Mouse (Mus musculus) midbrain, embryonic 14.5 days (tissue): ENCODE measurements around the gene Cela1. TPM values are rescaled to one million over a fixed set of nuclear protein-coding genes. Genes with fewer than 3 reads are reported as not detected.

Experiments used
- ATAC-seq: fragments of 200-750 bp; cut with Nextera tagmentation; 2 replicates; pipeline ENCODE4 v1.8.0; 2017; ENCODE audit warnings: moderate number of reproducible peaks, moderate library complexity; ENCODE audit not compliant: low FRiP score, low TSS enrichment
- DNase-seq: peaks from one replicate; pipeline ENCODE4 v3.0.0-alpha.2; 2015
- H3K27ac ChIP-seq: fragments of 300-500 bp; sonication (generic); replicated peaks from 2 replicates; pipeline ENCODE4 v1.5.1; 2014; ENCODE audit warnings: mild to moderate bottlenecking, low read depth, low read length, moderate library complexity
- H3K27me3 ChIP-seq: fragments of 300-500 bp; sonication (generic); 2 replicates; pipeline ENCODE4 v1.6.1; 2014; ENCODE audit warnings: low read length, control low read depth, mixed read lengths; ENCODE audit not compliant: control insufficient read depth, insufficient read depth
- H3K36me3 ChIP-seq: fragments of 300-500 bp; sonication (generic); 2 replicates; pipeline ENCODE4 v1.6.1; 2014; ENCODE audit warnings: low read length, control low read depth; ENCODE audit not compliant: control insufficient read depth, insufficient read depth
- H3K4me1 ChIP-seq: fragments of 300-500 bp; sonication (generic); 2 replicates; pipeline ENCODE4 v1.6.1; 2014; ENCODE audit warnings: mild to moderate bottlenecking, antibody characterized with exemption, low read length, control low read depth; ENCODE audit not compliant: control insufficient read depth, insufficient read depth
- H3K4me2 ChIP-seq: fragments of 300-500 bp; sonication (generic); 2 replicates; pipeline ENCODE4 v1.6.1; 2014; ENCODE audit warnings: mild to moderate bottlenecking, low read length, moderate library complexity
- H3K4me3 ChIP-seq: fragments of 300-500 bp; sonication (generic); replicated peaks from 2 replicates; pipeline ENCODE4 v1.5.1; 2014; ENCODE audit warnings: low read depth, low read length
- H3K9ac ChIP-seq: fragments of 300-500 bp; sonication (generic); replicated peaks from 2 replicates; pipeline ENCODE4 v1.6.1; 2014; ENCODE audit warnings: mild to moderate bottlenecking, low read length, moderate library complexity
- H3K9me3 ChIP-seq: fragments of 300-500 bp; sonication (generic); 2 replicates; pipeline ENCODE4 v1.6.1; 2016; ENCODE audit warnings: low read length, control low read depth, mixed read lengths; ENCODE audit not compliant: control insufficient read depth
- WGBS: fragments of 180-500 bp; shearing (Covaris S2); extraction: QIAGEN DNeasy Blood & Tissue Kit; methylation state at CpG from one replicate; pipeline ENCODE4 v1.1.7; 2014; 5-methylcytosine and 5-hydroxymethylcytosine counted together
- polyA plus RNA-seq: library from polyadenylated mRNA; unstranded; fragments of >200 nt; fragmentation: Nextera tagmentation; extraction: Ambion mirVana; gene quantifications from 2 replicates; pipeline ENCODE4 v1.2.1, GENCODE M21; 2014

Gene Cela1
- polyA plus RNA-seq, 1 experiment from 2014 or later: 0.74 TPM

DNA sequence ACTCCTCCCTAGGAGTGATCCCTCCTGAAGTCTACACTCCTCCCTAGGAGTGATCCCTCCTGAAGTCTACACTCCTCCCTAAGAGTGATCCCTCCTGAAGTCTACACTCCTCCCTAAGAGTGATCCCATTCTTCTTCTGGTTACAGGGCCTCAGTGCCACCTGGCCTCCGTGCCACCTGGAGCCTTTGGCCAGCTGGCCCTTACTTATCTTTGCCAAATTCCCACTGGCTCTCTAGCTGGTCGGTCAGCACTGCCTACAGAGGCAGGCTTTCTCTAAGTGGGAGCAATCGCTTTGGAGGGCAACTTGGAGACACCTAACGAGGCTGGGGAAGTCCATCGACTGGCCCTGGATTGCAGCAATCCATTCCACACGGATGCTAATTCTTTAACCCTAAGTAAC lies 41.6 kb downstream of the Cela1 start:
- H3K4me1 ChIP-seq: no peaks in the 10 kb centered on the region
- no peak overlapping the region for H3K4me2 ChIP-seq
- H3K4me3 ChIP-seq: no peak overlapping the region
- H3K36me3 ChIP-seq: no peaks in the 10 kb centered on the region
- no peak overlapping the region for H3K27ac ChIP-seq
- ATAC-seq (no peak), DNase-seq (no peak)
- no peaks in the 10 kb centered on the region for H3K27me3 ChIP-seq
- 87% methylated on average over 6 of the region's 6 CpGs for WGBS
- H3K9ac ChIP-seq: no peak overlapping the region
- H3K9me3 ChIP-seq: no peaks in the 10 kb centered on the region

- Histone ChIP-seq H3K27ac (no peak overlapping the region), H3K4me3 (no peak overlapping the region), H3K9ac (no peak overlapping the region), H3K4me2 (no peak overlapping the region), H3K36me3 (no peaks in the 10 kb centered on the region), H3K4me1 (no peaks in the 10 kb centered on the region), H3K27me3 (peaks cover 13% of the 10 kb centered on the region), H3K9me3 (no peaks in the 10 kb centered on the region)
- WGBS: 94% methylated on average over 7 of the region's 7 CpGs
- DNase-seq (no peak), ATAC-seq (no peak)
Measured at GRCm38 (mm10) chr15:100642451-100642850, 45.3 kb downstream of the Cela1 start.

DNA sequence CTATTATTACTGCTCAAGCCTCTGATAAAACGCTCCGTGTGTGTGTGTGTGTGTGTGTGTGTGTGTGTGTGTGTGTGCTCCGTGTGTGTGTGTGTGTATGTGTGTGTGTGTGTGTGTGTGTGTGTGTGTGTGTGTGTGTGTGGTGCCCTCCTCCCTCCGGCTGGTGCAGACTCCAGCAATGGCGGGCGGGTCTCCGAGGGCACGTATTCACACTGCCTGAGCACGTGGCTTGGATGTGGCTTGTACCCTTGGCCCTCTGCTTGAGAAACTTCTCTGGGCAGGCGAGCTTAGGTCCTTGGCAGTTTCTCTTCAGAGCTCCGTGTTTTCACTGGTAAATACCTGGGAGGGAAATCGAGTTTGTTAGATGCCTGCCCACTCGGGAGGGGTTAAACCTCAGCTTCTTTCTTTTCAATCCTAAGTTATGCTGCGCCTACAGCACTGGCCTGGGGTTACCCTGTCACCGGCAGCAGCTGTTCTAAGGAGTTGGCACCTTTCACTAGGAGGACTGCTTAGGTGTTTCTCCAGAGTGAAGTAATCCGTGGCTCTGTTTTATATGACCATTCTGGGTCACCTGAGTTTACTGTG lies 46.4 kb downstream of the Cela1 start:
- Histone ChIP-seq H3K27me3 (peaks cover 25% of the 10 kb centered on the region), H3K4me3 (no peak overlapping the region), H3K9me3 (no peaks in the 10 kb centered on the region), H3K27ac (no peak overlapping the region), H3K9ac (no peak overlapping the region), H3K4me2 (no peak overlapping the region), H3K36me3 (no peaks in the 10 kb centered on the region), H3K4me1 (peaks cover 9% of the 10 kb centered on the region; the same call in 1 of the 2 replicates)
- DNase-seq (no peak), ATAC-seq (no peak)
- WGBS: 72% methylated on average over 16 of the region's 16 CpGs

GRCm38 (mm10) chr15:100639972-100640750 lies 47.6 kb downstream of the Cela1 start:
- no peak overlapping the region for H3K27ac ChIP-seq
- ATAC-seq (no peak), DNase-seq (no peak)
- WGBS: 75% methylated on average over 16 of the region's 16 CpGs
- no peak overlapping the region for H3K4me2 ChIP-seq
- H3K4me3 ChIP-seq: no peak overlapping the region
- peaks cover 36% of the 10 kb centered on the region for H3K27me3 ChIP-seq
- H3K9me3 ChIP-seq: no peaks in the 10 kb centered on the region
- no peaks in the 10 kb centered on the region for H3K36me3 ChIP-seq
- no peak overlapping the region for H3K9ac ChIP-seq
- peaks cover 12% of the 10 kb centered on the region; the same call in 1 of the 2 replicates for H3K4me1 ChIP-seq

DNA sequence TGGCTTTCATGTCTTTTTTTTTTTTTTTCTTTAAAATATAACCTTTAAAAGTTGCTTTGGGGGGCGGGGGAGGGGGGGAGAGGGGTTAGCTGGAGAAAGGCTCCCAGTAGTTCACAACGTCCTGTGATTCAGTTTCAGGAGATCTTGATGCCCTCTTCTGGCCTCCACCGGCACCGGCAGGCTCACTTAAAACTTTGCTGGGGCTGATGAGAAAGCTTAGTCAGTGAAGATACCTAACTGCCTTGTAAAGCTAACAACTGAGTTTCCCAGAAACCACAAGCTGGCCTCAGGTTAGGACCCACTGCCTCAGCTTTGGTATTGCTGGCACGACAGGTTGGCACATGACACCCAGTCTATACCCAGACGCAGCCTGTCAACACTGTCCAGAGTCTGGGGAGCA lies 50.1 kb downstream of the Cela1 start:
- ATAC-seq (no peak), DNase-seq (no peak)
- Histone ChIP-seq H3K27me3 (peaks cover 53% of the 10 kb centered on the region), H3K9me3 (no peaks in the 10 kb centered on the region), H3K4me2 (no peak overlapping the region), H3K4me3 (no peak overlapping the region), H3K27ac (no peak overlapping the region), H3K9ac (no peak overlapping the region), H3K4me1 (peaks cover 12% of the 10 kb centered on the region; the same call in 1 of the 2 replicates), H3K36me3 (no peaks in the 10 kb centered on the region)
- WGBS: 21% methylated on average over 6 of the region's 6 CpGs

- Histone ChIP-seq H3K36me3 (no peaks in the 10 kb centered on the region), H3K27ac (no peak within 1 kb of the TSS), H3K4me1 (peaks cover 12% of the 10 kb centered on the region; the same call in 1 of the 2 replicates), H3K4me3 (peak within 1 kb of the TSS; percentile 36), H3K27me3 (peaks cover 53% of the 10 kb centered on the region), H3K9ac (peak within 1 kb of the TSS; percentile 4; the same call in 1 of the 2 replicates), H3K4me2 (peak within 1 kb of the TSS; percentile 63), H3K9me3 (no peaks in the 10 kb centered on the region)
- WGBS: under 1% methylated on average over 76 of the region's 77 CpGs
- DNase-seq (peak; percentile 35), ATAC-seq (no peak)
Measured at GRCm38 (mm10) chr15:100636700-100637501, 50.8 kb downstream of the Cela1 start, which contains the start of gene Smagp. Gene Smagp, minus strand, starts transcription at chr15:100636940.

- peak overlapping the region; percentile 4; the same call in 1 of the 2 replicates for H3K9ac ChIP-seq
- WGBS: 4% methylated on average over 38 of the region's 38 CpGs
- H3K36me3 ChIP-seq: no peaks in the 10 kb centered on the region
- H3K4me3 ChIP-seq: peak overlapping the region; percentile 36
- no peaks in the 10 kb centered on the region for H3K9me3 ChIP-seq
- H3K27me3 ChIP-seq: peaks cover 53% of the 10 kb centered on the region
- ATAC-seq (no peak), DNase-seq (no peak)
- H3K27ac ChIP-seq: no peak overlapping the region
- H3K4me1 ChIP-seq: peaks cover 12% of the 10 kb centered on the region; the same call in 1 of the 2 replicates
- H3K4me2 ChIP-seq: peak overlapping the region; percentile 63
Measured at GRCm38 (mm10) chr15:100635851-100636645, 51.7 kb downstream of the Cela1 start.

GRCm38 (mm10) chr15:100635239-100635638 lies 52.5 kb downstream of the Cela1 start:
- no peaks in the 10 kb centered on the region for H3K9me3 ChIP-seq
- DNase-seq (no peak), ATAC-seq (no peak)
- no peak overlapping the region for H3K4me2 ChIP-seq
- H3K4me1 ChIP-seq: peaks cover 12% of the 10 kb centered on the region; the same call in 1 of the 2 replicates
- H3K27me3 ChIP-seq: peaks cover 53% of the 10 kb centered on the region
- H3K4me3 ChIP-seq: no peak overlapping the region
- no peak overlapping the region for H3K9ac ChIP-seq
- no peak overlapping the region for H3K27ac ChIP-seq
- H3K36me3 ChIP-seq: no peaks in the 10 kb centered on the region
- 7% methylated on average over 9 of the region's 9 CpGs for WGBS
